Mouse (Mus musculus) kidney, adult 11 months (tissue): ENCODE measurements around the gene Dclk3.

ENCODE experiments used
- DNase-seq: peaks from one replicate; pipeline ENCODE4 v3.0.0; 2022

Dclk3 gene

DNA sequence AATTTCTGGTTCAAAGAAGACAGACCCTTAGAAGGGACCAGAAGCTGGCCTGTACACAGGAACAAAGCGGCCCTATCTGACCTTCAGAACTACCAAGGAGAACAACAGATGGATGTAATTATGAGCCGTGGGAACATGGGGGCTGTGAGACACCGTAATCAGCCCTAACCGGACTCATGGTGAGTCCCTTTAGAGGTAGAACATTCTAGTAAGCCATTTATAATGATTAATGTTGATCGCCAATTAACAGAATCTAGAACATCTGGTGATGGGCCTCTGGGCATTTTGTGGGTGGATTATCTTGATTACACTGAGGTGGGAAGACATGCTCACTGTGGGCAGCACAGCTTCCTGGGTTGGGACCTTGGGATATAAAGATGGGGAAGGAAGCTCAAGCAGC, 54.6 kb downstream of the Dclk3 start:
- no peak for DNase-seq

DNA sequence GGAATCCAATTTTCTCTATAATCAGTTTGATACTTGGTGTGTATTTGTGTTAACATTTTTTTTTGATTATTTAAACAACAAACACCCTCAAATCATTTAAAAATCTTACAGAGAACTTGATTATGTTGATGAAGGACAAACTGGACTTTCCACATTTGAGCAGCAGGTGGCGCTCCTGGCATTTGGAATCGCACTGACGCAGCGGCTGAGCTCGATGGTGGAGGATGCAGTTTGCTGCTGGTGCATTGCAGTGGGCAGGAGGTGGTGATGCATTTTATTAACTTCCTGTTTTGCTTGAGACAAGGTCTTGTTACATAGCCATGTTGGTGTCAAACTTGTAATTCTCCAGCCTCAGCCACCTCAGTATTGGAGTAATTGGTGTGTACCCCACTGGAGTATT, 56.7 kb downstream of the Dclk3 start:
- peak; percentile 21 for DNase-seq

DNA sequence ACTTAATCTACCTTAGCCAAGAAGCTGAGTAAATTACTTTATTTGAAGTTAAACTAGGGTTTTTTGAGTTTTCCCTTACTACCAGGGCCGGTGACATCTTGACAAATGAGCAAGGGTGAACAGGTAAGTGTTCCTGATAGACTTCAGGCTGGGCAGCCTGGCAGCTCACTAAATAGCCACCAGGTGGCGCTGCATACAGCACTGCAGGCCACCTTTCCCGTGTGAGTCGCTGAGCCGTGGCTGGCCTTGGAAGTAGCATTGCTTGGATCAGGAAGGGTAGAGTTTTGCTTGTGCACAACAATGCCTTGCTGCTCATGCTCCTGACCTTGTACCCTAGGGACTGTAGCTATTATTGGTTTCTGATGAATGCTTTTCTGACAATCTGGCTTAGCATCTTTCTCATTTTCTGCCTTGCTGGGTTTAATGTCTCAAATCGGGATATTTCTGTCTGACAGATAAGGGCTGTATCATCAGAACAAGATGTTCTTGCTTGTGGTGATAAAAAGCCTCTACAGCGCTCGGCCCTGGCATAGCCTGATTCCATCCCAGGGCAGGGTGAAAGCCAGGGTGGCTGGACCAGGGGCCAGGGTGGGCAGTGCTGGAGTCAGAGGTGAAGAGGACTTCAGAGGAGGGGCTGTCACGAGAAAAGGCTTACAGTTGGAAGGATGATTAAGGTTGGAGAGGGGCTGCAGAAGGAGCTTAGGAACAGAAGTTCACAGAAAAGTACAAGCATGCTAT, 58.4 kb downstream of the Dclk3 start:
- peak; percentile 52 for DNase-seq

DNA sequence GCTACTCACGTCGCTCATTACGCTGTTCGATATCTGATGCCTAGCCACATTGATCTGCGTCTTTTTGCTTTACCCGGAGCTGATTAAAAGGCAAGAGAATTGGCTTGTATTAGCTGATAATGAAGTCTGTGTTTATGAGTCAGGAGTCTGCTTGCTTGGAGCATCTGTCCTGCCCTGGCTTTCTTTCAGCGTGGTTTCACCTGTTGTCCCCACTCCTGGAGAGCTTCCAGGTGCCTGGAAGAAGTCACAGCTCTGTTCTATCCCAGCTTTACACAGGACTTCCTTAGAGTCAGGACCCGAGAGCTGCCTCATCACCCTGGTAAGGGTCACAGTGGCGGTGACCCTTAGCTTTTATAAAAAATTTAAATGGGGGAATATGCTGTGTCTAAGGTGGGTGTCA, 61.3 kb downstream of the Dclk3 start:
- DNase-seq, result no peak

DNA sequence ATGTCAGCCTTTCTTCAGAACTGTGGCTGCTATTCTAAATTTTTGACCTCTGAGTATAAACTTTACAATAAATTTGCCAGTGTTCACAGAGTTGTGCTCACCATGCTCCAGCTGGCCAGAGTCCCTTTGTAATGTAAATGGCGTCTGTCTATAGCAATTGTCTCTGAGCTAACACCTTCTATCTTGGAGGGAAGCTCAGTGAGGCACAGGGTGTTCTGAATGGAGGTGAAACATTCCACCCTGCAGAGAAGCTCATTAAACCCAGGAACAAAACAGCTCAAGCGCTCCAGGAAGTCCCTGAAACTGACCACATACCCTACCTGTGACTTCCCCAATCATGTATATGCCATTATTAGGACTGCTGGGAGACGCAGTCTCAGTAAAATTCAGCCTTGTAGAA, 67.2 kb downstream of the Dclk3 start:
- no peak for DNase-seq

DNA sequence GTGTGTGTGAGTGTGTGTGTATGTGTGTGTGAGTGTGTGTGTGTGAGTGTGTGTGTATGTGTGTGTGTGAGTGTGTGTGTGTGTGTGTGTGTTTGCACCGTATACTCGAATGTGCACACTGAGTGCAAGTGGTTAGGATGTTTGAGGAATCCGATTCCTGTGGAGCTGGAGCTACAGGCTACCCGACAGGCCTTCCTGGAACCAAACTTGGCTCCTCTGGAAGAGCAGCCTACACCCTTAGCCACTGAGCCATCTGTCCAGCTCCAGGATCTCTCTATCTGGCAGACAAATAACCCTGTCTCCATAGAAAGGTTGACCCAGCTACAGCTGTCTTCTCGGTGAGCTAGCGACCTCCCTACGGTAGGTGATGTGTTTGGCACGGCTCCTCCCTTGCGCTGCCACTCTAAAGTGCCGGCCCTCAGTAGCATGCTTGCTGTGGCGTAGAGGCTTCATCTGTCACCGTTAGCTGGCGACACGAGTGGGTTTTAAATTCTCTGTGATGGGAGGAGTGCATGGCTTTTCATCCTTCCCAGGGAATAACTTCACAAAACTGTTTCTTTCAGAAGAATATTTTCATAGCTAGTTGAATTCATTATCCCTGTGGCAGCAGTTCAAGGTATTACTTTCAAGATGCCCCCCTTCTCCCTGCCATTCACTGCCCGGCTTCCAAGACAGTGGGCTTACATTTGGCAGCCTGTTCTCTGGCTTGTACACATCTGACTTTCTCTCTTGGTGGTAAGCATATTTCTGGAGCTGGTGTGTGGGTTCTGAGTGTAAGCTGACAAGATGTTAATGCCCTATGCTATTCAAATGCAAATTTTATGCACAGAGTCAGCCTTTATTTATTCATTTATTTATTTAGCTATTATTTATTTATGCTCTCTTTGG, 75.9 kb downstream of the Dclk3 start:
- DNase-seq, result no peak

DNA sequence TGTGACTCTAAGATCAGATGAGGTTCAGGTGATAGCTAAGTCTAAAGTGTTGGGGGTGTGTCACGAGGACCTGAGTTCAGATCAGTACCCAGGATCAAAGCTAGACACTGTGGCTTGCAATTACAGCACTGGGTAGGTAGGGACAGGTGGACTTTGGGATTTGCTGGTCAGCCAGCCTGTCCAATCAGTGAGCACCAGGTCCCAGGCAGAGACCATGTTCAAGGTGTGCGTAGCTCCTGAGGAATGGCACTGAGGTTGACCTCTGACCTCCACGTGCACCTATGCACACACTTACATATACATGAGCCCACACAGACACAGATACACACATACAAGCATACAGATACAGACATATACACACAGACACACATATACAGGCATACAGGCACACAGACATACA, 76.7 kb downstream of the Dclk3 start:
- no peak for DNase-seq

DNA sequence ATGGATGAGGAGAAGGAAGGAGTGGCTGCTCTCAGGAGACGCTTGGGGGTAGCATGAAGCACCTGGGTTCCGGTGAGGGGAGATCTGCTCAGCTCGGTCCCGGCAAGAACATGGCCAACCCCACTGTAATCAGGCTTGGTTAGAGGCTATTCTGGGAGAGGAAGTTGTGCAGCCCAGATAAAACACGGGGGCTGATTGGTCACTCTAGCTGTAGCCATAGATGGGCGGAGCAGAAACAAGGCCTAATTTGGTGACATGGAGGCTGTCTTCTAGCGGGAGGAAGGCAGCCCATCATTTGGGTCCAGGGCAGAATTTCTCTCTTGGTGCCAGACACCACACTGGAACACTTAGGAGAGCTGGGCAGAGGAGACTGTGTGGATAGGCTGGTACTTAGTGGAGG, 83.3 kb downstream of the Dclk3 start:
- DNase-seq, result no peak

DNA sequence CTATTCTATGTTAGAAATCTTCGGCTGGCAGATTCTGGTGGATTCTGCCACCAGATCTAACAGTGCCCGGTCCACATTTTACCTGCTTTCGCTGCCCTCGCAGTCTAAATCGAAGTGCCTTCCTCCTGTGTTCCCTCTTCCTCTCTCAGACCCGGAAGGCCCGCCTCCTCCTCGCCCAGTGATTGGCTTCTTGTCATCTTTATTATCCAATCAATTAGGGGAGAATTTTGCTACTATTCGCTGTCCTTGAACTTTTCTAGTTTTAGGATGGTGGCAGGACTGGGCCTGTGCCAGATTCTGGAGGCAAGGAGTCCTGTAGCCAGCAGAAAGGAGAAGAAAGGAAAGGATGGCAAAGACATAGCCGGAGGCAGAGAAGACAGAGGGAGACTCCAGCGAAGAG, 84.2 kb downstream of the Dclk3 start:
- DNase-seq, result no peak

DNA sequence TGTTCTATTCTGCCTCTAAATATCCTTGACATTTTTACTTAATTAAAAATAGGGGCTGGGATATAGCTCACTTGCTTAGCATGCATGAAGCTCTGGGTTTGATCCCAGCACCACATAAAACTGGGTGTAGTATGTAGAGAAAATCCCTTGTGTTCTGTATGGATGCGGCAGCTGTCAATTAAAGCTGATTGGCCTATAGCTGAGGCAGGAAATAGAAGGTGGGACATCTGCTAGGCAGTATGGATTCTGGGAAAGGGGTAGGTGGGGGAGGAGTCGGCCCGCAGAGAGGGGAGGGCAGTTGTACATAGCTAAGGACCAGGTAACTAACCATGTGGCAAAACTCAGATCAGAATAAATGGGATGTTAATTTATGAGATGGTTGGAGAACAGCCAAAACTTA, 85.0 kb downstream of the Dclk3 start:
- no peak for DNase-seq

DNA sequence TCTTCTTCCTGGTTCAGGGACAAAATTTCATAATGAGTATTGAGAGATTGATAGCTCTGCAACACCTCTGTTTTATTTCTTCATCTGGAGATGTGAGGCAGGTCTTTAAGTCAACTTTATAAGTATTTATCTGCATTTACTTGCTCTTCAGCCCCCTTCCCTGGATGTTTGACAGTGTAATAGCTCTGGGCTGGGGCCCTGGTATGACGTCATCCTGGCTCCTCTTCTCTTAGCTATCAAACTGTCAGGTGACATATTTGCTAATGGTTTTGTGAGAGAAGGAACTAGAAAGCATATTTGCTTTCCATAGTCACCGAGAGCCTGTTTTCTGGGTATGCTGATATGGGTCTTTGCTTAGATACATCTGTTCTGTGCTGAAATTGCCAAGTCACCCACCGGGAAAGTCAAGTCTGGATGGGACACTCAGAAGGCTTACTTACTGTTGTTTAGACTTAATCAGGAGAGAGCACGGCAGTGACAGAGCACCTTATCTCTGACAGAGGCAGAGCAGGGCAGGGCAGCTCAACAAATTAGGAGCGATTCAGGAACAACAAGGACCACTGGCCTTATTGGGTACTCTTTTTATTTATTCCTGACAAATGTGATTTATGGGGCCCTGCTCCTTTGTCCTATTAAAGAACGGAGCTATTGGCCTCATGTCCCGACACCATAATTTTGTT, 96.0 kb downstream of the Dclk3 start:
- DNase-seq, result no peak

DNA sequence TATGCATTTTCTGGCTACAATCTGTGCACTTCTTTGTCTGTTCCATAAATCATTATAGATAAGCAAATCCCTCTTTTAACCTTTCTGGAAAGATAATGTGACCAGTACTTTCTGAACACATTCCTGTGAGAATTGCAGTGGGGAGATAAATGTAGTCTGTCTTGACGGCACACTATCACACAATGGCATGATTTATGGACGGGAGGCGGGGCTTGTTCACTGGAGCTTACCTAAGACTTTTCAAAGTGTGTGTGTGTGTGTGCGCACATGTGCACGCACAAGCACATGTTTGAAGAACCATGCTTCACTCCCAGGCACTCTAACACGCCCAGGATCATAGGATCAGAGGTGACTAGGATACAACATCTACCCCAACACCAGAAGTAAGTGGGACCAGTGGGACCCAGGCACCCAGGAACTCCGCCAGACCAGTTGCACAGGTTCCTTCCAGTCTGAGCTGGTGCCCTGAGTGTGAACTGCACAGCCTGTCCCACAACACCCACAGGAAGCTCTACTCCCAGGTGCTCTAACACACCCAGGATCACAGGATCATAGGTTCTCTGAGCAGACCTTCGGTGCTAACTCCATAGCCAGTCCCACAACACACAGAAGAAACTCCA, 96.7 kb downstream of the Dclk3 start:
- DNase-seq, result no peak
